Mouse (Mus musculus) intestine, embryonic 16.5 days (tissue): Measurements from ENCODE around the gene Ralgds. TPM values are rescaled to one million over a fixed set of nuclear protein-coding genes. Genes with fewer than 3 reads are reported as not detected.

Source experiments
- polyA plus RNA-seq: library from polyadenylated mRNA; unstranded; fragments of >200 nt; fragmentation: Nextera tagmentation; extraction: Ambion mirVana; gene quantifications from 2 replicates; pipeline ENCODE4 v1.2.1, GENCODE M21; 2015

Gene Ralgds
- polyA plus RNA-seq, 1 experiment from 2014 or later = 19.1 TPM

Other genes starting within 250 kb of the Ralgds start
- gene Ppp1r26, start 66.3 kb upstream of the Ralgds start, polyA plus RNA-seq = 2.1 and 2.3 TPM in 2 replicates
- gene 1700007K13Rik, start 46.8 kb upstream of the Ralgds start, polyA plus RNA-seq = 0.23 TPM in 1 of 2 replicates, not detected in the other
- gene Mrps2, start 45.1 kb upstream of the Ralgds start, polyA plus RNA-seq = 61.1 and 66.9 TPM in 2 replicates
- 4.4 and 4.6 TPM in 2 replicates for gene Gbgt1, start 16.2 kb upstream of the Ralgds start, polyA plus RNA-seq
- 7.4 and 10.3 TPM in 2 replicates for gene Gm10134, start 7.0 kb upstream of the Ralgds start, polyA plus RNA-seq
- 383 and 542 TPM in 2 replicates for gene Cel, start 50.3 kb downstream of the Ralgds start, polyA plus RNA-seq
- 27.5 and 32.2 TPM in 2 replicates for gene Gtf3c5, start 70.6 kb downstream of the Ralgds start, polyA plus RNA-seq
- 1.1 and 2.5 TPM in 2 replicates for gene Gfi1b, start 108.9 kb downstream of the Ralgds start, polyA plus RNA-seq
- gene Tsc1, start 128.1 kb downstream of the Ralgds start, polyA plus RNA-seq = 12.6 and 13.8 TPM in 2 replicates
- 0.50 and 1.1 TPM in 2 replicates for gene Spaca9, start 186.6 kb downstream of the Ralgds start, polyA plus RNA-seq
- gene Ak8, start 187.0 kb downstream of the Ralgds start, polyA plus RNA-seq = 0.22 and 0.35 TPM in 2 replicates